12 mouse cellular contexts compared by ENCODE assay signal in the genomic region with DNA sequence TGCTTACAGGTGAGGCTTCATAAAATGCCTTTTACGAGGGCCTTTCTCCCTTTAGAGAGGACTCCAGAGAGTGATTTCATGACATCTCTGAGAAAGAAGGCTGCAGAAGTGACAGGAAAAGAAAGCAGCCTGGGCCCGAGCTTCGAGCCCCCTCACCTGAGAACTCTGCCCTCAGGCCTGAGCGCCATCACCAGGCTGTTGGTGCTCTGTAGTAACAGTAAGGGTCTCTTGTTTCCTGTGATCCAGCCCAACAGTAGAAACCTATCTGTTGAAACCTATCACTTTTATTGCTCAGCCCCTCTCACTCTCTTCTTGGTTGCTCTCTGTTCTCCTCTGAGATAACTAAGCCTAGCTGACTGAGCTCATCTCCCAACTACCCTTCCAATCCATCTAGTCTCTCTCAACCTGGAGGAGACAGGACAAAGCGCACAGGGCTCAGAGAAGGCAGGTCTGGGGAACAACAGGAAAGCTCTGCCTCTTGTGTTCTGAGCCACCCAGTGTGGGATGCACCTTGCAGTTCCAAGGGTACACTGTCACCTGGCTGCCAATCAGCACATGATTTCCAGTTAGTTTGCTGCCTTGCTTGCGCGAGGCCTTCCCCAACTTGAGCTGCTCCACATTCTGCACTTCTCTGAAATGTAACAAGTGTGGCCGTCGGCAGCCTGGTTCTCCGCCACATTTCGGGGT.
DNase-seq lines count a peak whose midpoint lies in the region; ATAC-seq and TF ChIP-seq lines count a peak whose summit lies in the region.
"Had no signal": no experiment of that assay in that cellular context is flagged by ENCODE, and none has a peak within 500 bp of the region (broad histone marks: within the 10 kb centered on the region; RNA-seq: fewer than 3 reads in every experiment).

No protein-coding gene starts in this region.

- no peak overlapping the region for H3K4me2 ChIP-seq in liver, postnatal 0 days (ENCODE audit: low read depth, low read length)
- no peak overlapping the region for H3K4me2 ChIP-seq in liver, embryonic 12.5 days
- no peak overlapping the region for H3K4me2 ChIP-seq in heart, postnatal 0 days (ENCODE audit: low read depth, low read length)
- H3K4me2 ChIP-seq: midbrain, embryonic 11.5 days had no signal

- peaks cover 19% of the 10 kb centered on the region for H3K4me1 ChIP-seq in heart, embryonic 10.5 days
- H3K4me1 ChIP-seq in liver, postnatal 0 days (ENCODE audit: insufficient read depth): peaks cover 23% of the 10 kb centered on the region
- H3K4me1 ChIP-seq in liver, embryonic 12.5 days: peaks cover 14% of the 10 kb centered on the region
- peaks cover 16% of the 10 kb centered on the region for H3K4me1 ChIP-seq in heart, postnatal 0 days (ENCODE audit: control insufficient read depth, insufficient read depth)

- TF ChIP-seq EP300 in liver, postnatal 0 days (IDR thresholded peaks at IDR 0.05; ENCODE audit: low read depth): no peak
- no peak for TF ChIP-seq EP300 in heart, postnatal 0 days (IDR thresholded peaks at IDR 0.05; ENCODE audit: low read depth)

- H3K9ac ChIP-seq in liver, postnatal 0 days (replicated peaks): no peak overlapping the region; the same call in 1 of the 2 replicates
- H3K9ac ChIP-seq in liver, embryonic 12.5 days: no peak overlapping the region
- H3K9ac ChIP-seq in heart, postnatal 0 days (replicated peaks; ENCODE audit: low read depth, low read length): peak overlapping the region; percentile 22; the same call in 1 of the 2 replicates

- no peak overlapping the region for H3K4me3 ChIP-seq in heart, embryonic 10.5 days
- no peak overlapping the region for H3K4me3 ChIP-seq in liver, postnatal 0 days (ENCODE audit: low read depth, low read length)
- H3K4me3 ChIP-seq in liver, embryonic 12.5 days: no peak overlapping the region
- no peak overlapping the region for H3K4me3 ChIP-seq in heart, postnatal 0 days (ENCODE audit: low read depth, low read length)
- H3K4me3 ChIP-seq: erythroblast, embryonic 14.5 days had no signal

- no peak for DNase-seq in heart, embryonic 10.5 days (ENCODE audit: low spot score)
- DNase-seq in heart, adult 8-10 months (ENCODE audit: low spot score): no peak
- DNase-seq in liver, postnatal 0 days: no peak
- peak; percentile 31 to 41 for DNase-seq in B cell, adult 2 months
- no peak for DNase-seq in heart, postnatal 0 days (ENCODE audit: low spot score)
- no peak for DNase-seq in embryo, embryonic 10 days (ENCODE audit: low spot score)
- no peak for DNase-seq in layer of hippocampus, postnatal 14 days (ENCODE audit: low spot score in 2 of 2)
- DNase-seq: cerebellum, adult 11-12 months had no signal

- H3K36me3 ChIP-seq in heart, embryonic 10.5 days: no peaks in the 10 kb centered on the region
- H3K36me3 ChIP-seq in liver, postnatal 0 days (replicated peaks; ENCODE audit: insufficient read depth, low read length): peaks cover 5% of the 10 kb centered on the region; the same call in 1 of the 2 replicates
- peaks cover 54% of the 10 kb centered on the region for H3K36me3 ChIP-seq in liver, embryonic 12.5 days
- no peaks in the 10 kb centered on the region for H3K36me3 ChIP-seq in heart, postnatal 0 days (replicated peaks; ENCODE audit: control insufficient read depth, insufficient read depth, low read length)

- no peaks in the 10 kb centered on the region for H3K9me3 ChIP-seq in heart, embryonic 10.5 days
- no peaks in the 10 kb centered on the region for H3K9me3 ChIP-seq in liver, postnatal 0 days (ENCODE audit: low read length)
- H3K9me3 ChIP-seq in liver, embryonic 12.5 days (replicated peaks): no peaks in the 10 kb centered on the region
- no peaks in the 10 kb centered on the region for H3K9me3 ChIP-seq in heart, postnatal 0 days (replicated peaks; ENCODE audit: control insufficient read depth, low read length)

- TF ChIP-seq CTCF in liver, postnatal 0 days (IDR thresholded peaks at IDR 0.05; ENCODE audit: low read depth): no peak
- no peak for TF ChIP-seq CTCF in heart, postnatal 0 days (IDR thresholded peaks at IDR 0.05; ENCODE audit: low read depth)

- 90% methylated on average over 11 of the region's 11 CpGs for WGBS in heart, embryonic 10.5 days
- 85% methylated on average over 11 of the region's 11 CpGs for WGBS in liver, postnatal 0 days (ENCODE audit: insufficient replicate concordance)
- WGBS in liver, embryonic 12.5 days (ENCODE audit: insufficient replicate concordance): 86% methylated on average over 11 of the region's 11 CpGs
- WGBS in heart, postnatal 0 days: 92% methylated on average over 11 of the region's 11 CpGs

- ATAC-seq in liver, postnatal 0 days: no peak
- ATAC-seq in liver, embryonic 12.5 days: no peak
- no peak for ATAC-seq in heart, postnatal 0 days (ENCODE audit: insufficient read depth, low read depth)
- ATAC-seq: activated CD4-positive, CD25-positive, alpha-beta regulatory T cell, adult 4 months had no signal

- H3K27me3 ChIP-seq in heart, embryonic 10.5 days (ENCODE audit: insufficient read depth, poor library complexity, severe bottlenecking): no peaks in the 10 kb centered on the region
- H3K27me3 ChIP-seq in liver, postnatal 0 days (ENCODE audit: insufficient read depth, low read length): no peaks in the 10 kb centered on the region
- H3K27me3 ChIP-seq in liver, embryonic 12.5 days (replicated peaks): no peaks in the 10 kb centered on the region
- no peaks in the 10 kb centered on the region for H3K27me3 ChIP-seq in heart, postnatal 0 days (ENCODE audit: control insufficient read depth, insufficient read depth, low read length)

- peak overlapping the region; percentile 56 for H3K27ac ChIP-seq in heart, embryonic 10.5 days
- H3K27ac ChIP-seq in liver, postnatal 0 days (ENCODE audit: low read depth): peak overlapping the region; percentile 84
- no peak overlapping the region for H3K27ac ChIP-seq in liver, embryonic 12.5 days
- 0 out of 2 replicates have a peak overlapping the region, but pooled peaks have one; percentile 47 for H3K27ac ChIP-seq in heart, postnatal 0 days (ENCODE audit: low read depth)

Comparison
In these comparisons a context has a peak if more than half of its experiments do, and no peak if none do; other contexts are left out.
1. DNase-seq: peak in B cell, adult 2 months (2 of 2); none in heart, embryonic 10.5 days (single experiment), heart, adult 8-10 months (single experiment), liver, postnatal 0 days (single experiment), heart, postnatal 0 days (single experiment), embryo, embryonic 10 days (single experiment) and layer of hippocampus, postnatal 14 days (0 of 2).